Comparison of ENCODE assay signal across 8 mouse cellular contexts in genomic region chr6:115480322-115481017, GRCm38 (mm10).
DNase-seq lines count a peak whose midpoint lies in the region; ATAC-seq and TF ChIP-seq lines count a peak whose summit lies in the region.

No protein-coding gene starts in this region.

- no peaks in the 10 kb centered on the region for H3K9me3 ChIP-seq in liver, embryonic 11.5 days (ENCODE audit: control insufficient read depth, low read length)
- H3K9me3 ChIP-seq in neural tube, embryonic 15.5 days (replicated peaks) = no peaks in the 10 kb centered on the region
- H3K9me3 ChIP-seq in hindbrain, embryonic 16.5 days (ENCODE audit: control insufficient read depth, low read length) = no peaks in the 10 kb centered on the region

- DNase-seq in ovary, adult 18-20 months (ENCODE audit: low spot score) = peak; percentile 54
- no peak for DNase-seq in ovary, postnatal 10 days (ENCODE audit: low spot score)
- peak; percentile 44 to 50 for DNase-seq in heart, postnatal 10 days
- DNase-seq in liver, embryonic 11.5 days (ENCODE audit: low spot score) = no peak

- H3K4me1 ChIP-seq in bone marrow macrophage, adult 2 months (ENCODE audit: control insufficient read depth, insufficient read depth, low read length) = peaks cover 38% of the 10 kb centered on the region
- H3K4me1 ChIP-seq in liver, embryonic 11.5 days (replicated peaks; ENCODE audit: control insufficient read depth, insufficient read depth, low read length) = peaks cover 18% of the 10 kb centered on the region
- 0 out of 2 replicates have a peak, but pooled peaks cover 6% of the 10 kb centered on the region for H3K4me1 ChIP-seq in neural tube, embryonic 15.5 days
- H3K4me1 ChIP-seq in hindbrain, embryonic 16.5 days (ENCODE audit: control insufficient read depth, insufficient read depth, low read depth, low read length) = peaks cover 4% of the 10 kb centered on the region; the same call in 1 of the 2 replicates

- no peak for TF ChIP-seq CTCF in bone marrow macrophage, adult 2 months (IDR thresholded peaks at IDR 0.05; ENCODE audit: low read depth, low read length)

- peak overlapping the region; percentile 17 for H3K4me2 ChIP-seq in liver, embryonic 11.5 days
- H3K4me2 ChIP-seq in myocyte (ENCODE audit: low read depth) = peak overlapping the region; percentile 60
- no peak overlapping the region for H3K4me2 ChIP-seq in neural tube, embryonic 15.5 days
- no peak overlapping the region for H3K4me2 ChIP-seq in hindbrain, embryonic 16.5 days (ENCODE audit: low read length)

- no peaks in the 10 kb centered on the region; the same call in 1 of the 2 replicates for H3K27me3 ChIP-seq in liver, embryonic 11.5 days (replicated peaks; ENCODE audit: control insufficient read depth, insufficient read depth, low read length)
- H3K27me3 ChIP-seq in myocyte (ENCODE audit: control insufficient read depth, insufficient read depth, insufficient read length) = no peaks in the 10 kb centered on the region
- H3K27me3 ChIP-seq in neural tube, embryonic 15.5 days (replicated peaks) = no peaks in the 10 kb centered on the region
- H3K27me3 ChIP-seq in hindbrain, embryonic 16.5 days (replicated peaks; ENCODE audit: control insufficient read depth, insufficient read depth, low read length) = no peaks in the 10 kb centered on the region

- H3K36me3 ChIP-seq in liver, embryonic 11.5 days (ENCODE audit: control insufficient read depth, insufficient read depth, low read length) = no peaks in the 10 kb centered on the region
- no peaks in the 10 kb centered on the region for H3K36me3 ChIP-seq in myocyte (ENCODE audit: control insufficient read depth, insufficient read depth)
- no peaks in the 10 kb centered on the region for H3K36me3 ChIP-seq in neural tube, embryonic 15.5 days
- H3K36me3 ChIP-seq in hindbrain, embryonic 16.5 days (ENCODE audit: control insufficient read depth, insufficient read depth, low read length) = no peaks in the 10 kb centered on the region

- TF ChIP-seq POLR2A in bone marrow macrophage, adult 2 months (IDR thresholded peaks at IDR 0.05; ENCODE audit: borderline replicate concordance, low read depth, low read length) = no peak
- no peak for TF ChIP-seq POLR2A in myocyte (IDR thresholded peaks at IDR 0.05; ENCODE audit: insufficient read length, low read depth)

- peak; percentile 85 for ATAC-seq in liver, embryonic 11.5 days (replicated peaks; ENCODE audit: low FRiP score)
- ATAC-seq in neural tube, embryonic 15.5 days (ENCODE audit: low FRiP score) = no peak
- ATAC-seq in hindbrain, embryonic 16.5 days = no peak

- 11% methylated on average over 5 of the region's 5 CpGs for WGBS in liver, embryonic 11.5 days
- WGBS in neural tube, embryonic 15.5 days = 64% methylated on average over 5 of the region's 5 CpGs
- WGBS in hindbrain, embryonic 16.5 days = 67% methylated on average over 5 of the region's 5 CpGs

- no peak overlapping the region for H3ac ChIP-seq in myocyte (ENCODE audit: control insufficient read depth, insufficient read length)

- no peaks in the 10 kb centered on the region for H3K79me2 ChIP-seq in myocyte (ENCODE audit: control insufficient read depth, insufficient read depth)

- intact Hi-C loops in heart, postnatal 10 days (cut with DNase I) = no loop called here

- no peak overlapping the region for H3K4me3 ChIP-seq in bone marrow macrophage, adult 2 months (ENCODE audit: insufficient read depth, low read length)
- no peak overlapping the region for H3K4me3 ChIP-seq in liver, embryonic 11.5 days (ENCODE audit: low read depth, low read length)
- no peak overlapping the region for H3K4me3 ChIP-seq in myocyte
- H3K4me3 ChIP-seq in neural tube, embryonic 15.5 days (replicated peaks) = no peak overlapping the region
- no peak overlapping the region for H3K4me3 ChIP-seq in hindbrain, embryonic 16.5 days (ENCODE audit: low read length)

- no peak overlapping the region for H3K9ac ChIP-seq in liver, embryonic 11.5 days (ENCODE audit: low read depth, low read length)
- H3K9ac ChIP-seq in neural tube, embryonic 15.5 days (replicated peaks) = no peak overlapping the region
- H3K9ac ChIP-seq in hindbrain, embryonic 16.5 days (ENCODE audit: low read depth, low read length) = no peak overlapping the region

- H3K27ac ChIP-seq in bone marrow macrophage, adult 2 months (ENCODE audit: insufficient read depth, low read depth, low read length) = peak overlapping the region; percentile 96
- peak overlapping the region; percentile 67 for H3K27ac ChIP-seq in liver, embryonic 11.5 days (ENCODE audit: low read depth, low read length)
- H3K27ac ChIP-seq in neural tube, embryonic 15.5 days (replicated peaks) = no peak overlapping the region
- H3K27ac ChIP-seq in hindbrain, embryonic 16.5 days (ENCODE audit: low read depth, low read length) = no peak overlapping the region

TF ChIP-seq in myocyte, 11 proteins besides CTCF, POLR2A, EP300 and RAD21:
- no peak for TF ChIP-seq POLR2AphosphoS2 (IDR thresholded peaks at IDR 0.05; ENCODE audit: insufficient read length, low read depth)
- TF ChIP-seq MYOG (IDR thresholded peaks at IDR 0.05; ENCODE audit: control insufficient read depth in 1 of 3, insufficient read depth in 1 of 3, insufficient read length in 2 of 3, low read depth in 2 of 3) = no peak
- TF ChIP-seq TCF12 (IDR thresholded peaks at IDR 0.05; ENCODE audit: insufficient read depth, poor library complexity, severe bottlenecking) = no peak
- no peak for TF ChIP-seq SRF (IDR thresholded peaks at IDR 0.05; ENCODE audit: control insufficient read depth, insufficient read length, low read depth)
- TF ChIP-seq E2F4 (IDR thresholded peaks at IDR 0.05; ENCODE audit: insufficient read depth) = no peak
- TF ChIP-seq CEBPB (IDR thresholded peaks at IDR 0.05; ENCODE audit: insufficient read depth, poor library complexity, severe bottlenecking) = no peak

Comparison
In these comparisons a context has a peak if more than half of its experiments do, and no peak if none do; other contexts are left out.
1. DNase-seq: peak in ovary, adult 18-20 months (single experiment) and heart, postnatal 10 days (2 of 2); none in ovary, postnatal 10 days (single experiment) and liver, embryonic 11.5 days (single experiment).
2. H3K27ac ChIP-seq: peak in bone marrow macrophage, adult 2 months (single experiment) and liver, embryonic 11.5 days (single experiment); none in neural tube, embryonic 15.5 days (single experiment) and hindbrain, embryonic 16.5 days (single experiment).
3. H3K4me2 ChIP-seq: peak in liver, embryonic 11.5 days (single experiment) and myocyte (single experiment); none in neural tube, embryonic 15.5 days (single experiment) and hindbrain, embryonic 16.5 days (single experiment).